Mouse (Mus musculus): ENCODE results near the gene Krt80. TPM values are rescaled to one million over a fixed set of nuclear protein-coding genes. Genes with fewer than 3 reads are reported as not detected.

Krt80 gene
- polyA plus RNA-seq, 1 experiment from 2014 or later, result 0.10 TPM

DNA sequence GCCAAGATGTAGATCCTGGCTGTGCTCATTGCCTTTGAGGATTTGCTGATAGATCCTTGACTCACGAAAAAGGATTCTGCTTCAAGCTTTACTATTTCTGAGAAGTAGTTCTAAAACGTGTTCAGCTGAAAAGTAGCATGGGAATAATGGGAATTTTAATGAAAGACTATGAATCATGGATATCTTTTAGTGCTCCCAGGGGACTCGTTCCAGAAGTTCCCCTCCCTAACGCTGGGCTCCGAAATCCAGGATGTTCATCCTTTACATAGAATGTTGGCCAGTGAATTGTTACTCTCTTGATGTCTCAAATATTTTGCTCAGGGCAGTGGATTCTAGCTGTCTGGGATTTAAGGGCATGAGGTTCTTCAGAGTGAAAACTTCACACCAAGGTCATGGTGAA, 22.3 kb upstream of the Krt80 start:
- no peak overlapping the region for H3K27ac ChIP-seq

DNA sequence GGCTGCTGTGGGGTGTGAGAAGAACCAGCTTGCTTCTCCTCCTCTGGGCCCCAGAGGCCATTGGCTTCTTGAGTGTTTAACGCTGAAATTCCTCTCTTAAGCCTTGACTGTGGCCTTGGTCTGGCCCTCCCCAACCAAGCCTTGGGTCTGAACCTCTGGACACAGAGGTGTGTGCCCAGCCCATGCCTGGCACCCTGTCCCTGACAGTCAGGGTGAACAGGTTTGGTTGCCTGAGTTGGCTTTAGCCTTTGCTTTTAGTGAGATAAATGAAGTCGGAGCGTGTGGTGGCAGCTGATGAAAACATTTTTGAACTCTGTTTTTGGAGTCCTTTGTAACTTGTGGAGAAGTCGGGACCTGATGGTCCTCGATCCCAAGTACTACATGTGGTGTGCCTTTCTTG, 20.2 kb upstream of the Krt80 start:
- 77% methylated on average over 5 of the region's 5 CpGs for WGBS (ENCODE audit: insufficient replicate concordance)

More for the DNA sequence above, 22.3 kb upstream of the Krt80 start:
- no peak overlapping the region for H3K9ac ChIP-seq
- no peaks in the 10 kb centered on the region for H3K9me3 ChIP-seq (replicated peaks)
- no peak for DNase-seq
- H3K4me2 ChIP-seq, result no peak overlapping the region
- no peak overlapping the region for H3K4me3 ChIP-seq (replicated peaks)
- H3K36me3 ChIP-seq, result no peaks in the 10 kb centered on the region
- H3K27me3 ChIP-seq, result no peaks in the 10 kb centered on the region
- 69% methylated on average over 5 of the region's 5 CpGs for WGBS (ENCODE audit: insufficient replicate concordance)
- no peak for ATAC-seq (ENCODE audit: low read depth)
- no peaks in the 10 kb centered on the region for H3K4me1 ChIP-seq (replicated peaks)

DNA sequence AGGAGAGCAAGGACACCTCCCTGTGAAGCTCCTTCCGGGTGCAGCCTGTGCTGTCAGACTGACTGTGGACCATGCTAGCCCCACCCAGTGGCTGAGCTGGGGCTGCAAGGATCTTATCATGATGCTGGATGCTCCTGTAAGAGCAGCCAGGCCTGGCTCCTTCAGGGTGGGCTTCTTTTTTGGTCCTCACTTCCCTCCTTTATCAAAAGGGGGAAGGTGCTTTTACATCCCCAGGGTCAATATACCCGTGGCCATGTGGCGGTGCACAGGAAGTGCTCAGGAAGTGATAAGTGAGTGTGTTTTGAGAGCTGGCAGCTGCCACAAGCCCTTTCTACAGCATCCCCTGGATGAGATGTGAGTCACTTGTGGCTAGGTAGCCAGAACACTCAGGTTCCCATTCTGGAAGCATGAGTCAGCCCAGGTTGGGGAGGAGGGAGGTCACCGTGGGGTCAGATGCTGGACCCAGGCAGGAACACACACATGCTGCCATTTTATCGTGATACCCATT, 18.1 kb upstream of the Krt80 start:
- H3K4me2 ChIP-seq, result no peak overlapping the region
- ATAC-seq (ENCODE audit: low read depth), result no peak
- DNase-seq, result no peak
- H3K36me3 ChIP-seq, result no peaks in the 10 kb centered on the region
- H3K9ac ChIP-seq, result no peak overlapping the region
- 15% methylated on average over 5 of the region's 5 CpGs for WGBS (ENCODE audit: insufficient replicate concordance)
- no peaks in the 10 kb centered on the region for H3K27me3 ChIP-seq
- no peaks in the 10 kb centered on the region for H3K4me1 ChIP-seq (replicated peaks)
- no peak overlapping the region for H3K27ac ChIP-seq
- H3K4me3 ChIP-seq (replicated peaks), result no peak overlapping the region
- H3K9me3 ChIP-seq (replicated peaks), result no peaks in the 10 kb centered on the region

More for the DNA sequence above, 20.2 kb upstream of the Krt80 start:
- DNase-seq (no peak), ATAC-seq (ENCODE audit: low read depth) (no peak)
- Histone ChIP-seq H3K27me3 (no peaks in the 10 kb centered on the region), H3K36me3 (no peaks in the 10 kb centered on the region), H3K4me3 (replicated peaks) (no peak overlapping the region), H3K4me2 (no peak overlapping the region), H3K27ac (no peak overlapping the region), H3K9ac (no peak overlapping the region), H3K4me1 (replicated peaks) (no peaks in the 10 kb centered on the region), H3K9me3 (replicated peaks) (no peaks in the 10 kb centered on the region)

DNA sequence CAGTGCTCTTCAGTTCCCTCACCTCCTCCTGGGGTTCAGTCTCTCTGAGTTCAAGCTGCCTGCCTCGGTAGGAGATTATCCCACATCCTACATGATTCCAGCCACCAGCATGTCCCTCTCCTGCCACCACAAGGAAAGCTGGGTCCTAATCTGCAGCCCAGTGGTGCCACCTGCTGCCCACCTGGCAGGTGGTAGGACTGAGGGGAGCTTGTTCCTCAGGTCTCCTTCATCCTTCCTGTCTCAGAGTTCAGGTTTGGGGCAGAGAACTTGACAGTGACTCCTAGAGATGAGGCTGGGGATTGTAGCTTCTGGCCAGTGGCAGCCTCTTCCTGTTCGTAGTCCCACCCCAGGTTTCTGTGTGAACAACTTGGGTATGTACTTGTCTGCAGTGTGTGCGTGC, 17.2 kb upstream of the Krt80 start:
- ATAC-seq (ENCODE audit: low read depth) (no peak), DNase-seq (no peak)
- H3K36me3 ChIP-seq, result no peaks in the 10 kb centered on the region
- H3K27me3 ChIP-seq, result no peaks in the 10 kb centered on the region
- H3K9ac ChIP-seq, result no peak overlapping the region
- H3K4me2 ChIP-seq, result no peak overlapping the region
- no peak overlapping the region for H3K27ac ChIP-seq
- 42% methylated on average over 3 of the region's 3 CpGs for WGBS (ENCODE audit: insufficient replicate concordance)
- H3K4me1 ChIP-seq (replicated peaks), result no peaks in the 10 kb centered on the region
- no peak overlapping the region for H3K4me3 ChIP-seq (replicated peaks)
- no peaks in the 10 kb centered on the region for H3K9me3 ChIP-seq (replicated peaks)

DNA sequence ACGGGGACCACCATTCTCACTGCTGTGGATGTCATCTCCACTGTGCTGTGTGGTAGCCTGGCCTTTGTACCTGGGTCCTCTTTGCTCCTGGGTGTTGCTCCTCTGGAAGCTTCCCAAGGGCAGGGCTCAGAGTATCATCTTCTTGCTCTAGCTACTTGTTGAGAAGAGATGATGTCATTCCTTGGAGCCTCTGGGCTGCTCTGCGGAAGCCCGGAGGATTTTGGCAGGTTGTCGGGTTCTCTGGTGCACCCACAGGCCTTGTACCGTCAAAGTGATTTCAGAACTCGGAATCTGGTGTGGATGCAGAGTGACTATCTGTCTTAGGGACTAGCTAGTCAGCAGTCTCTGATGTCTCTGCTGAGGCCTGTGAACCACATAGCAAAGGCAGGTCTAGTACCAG, 15.1 kb upstream of the Krt80 start:
- WGBS (ENCODE audit: insufficient replicate concordance), result 76% methylated on average over 6 of the region's 6 CpGs
- DNase-seq, result no peak
- Histone ChIP-seq H3K9me3 (replicated peaks) (no peaks in the 10 kb centered on the region), H3K9ac (no peak overlapping the region), H3K27ac (no peak overlapping the region), H3K4me1 (replicated peaks) (no peaks in the 10 kb centered on the region), H3K4me2 (no peak overlapping the region), H3K36me3 (no peaks in the 10 kb centered on the region), H3K27me3 (no peaks in the 10 kb centered on the region), H3K4me3 (replicated peaks) (no peak overlapping the region)
- no peak for ATAC-seq (ENCODE audit: low read depth)

DNA sequence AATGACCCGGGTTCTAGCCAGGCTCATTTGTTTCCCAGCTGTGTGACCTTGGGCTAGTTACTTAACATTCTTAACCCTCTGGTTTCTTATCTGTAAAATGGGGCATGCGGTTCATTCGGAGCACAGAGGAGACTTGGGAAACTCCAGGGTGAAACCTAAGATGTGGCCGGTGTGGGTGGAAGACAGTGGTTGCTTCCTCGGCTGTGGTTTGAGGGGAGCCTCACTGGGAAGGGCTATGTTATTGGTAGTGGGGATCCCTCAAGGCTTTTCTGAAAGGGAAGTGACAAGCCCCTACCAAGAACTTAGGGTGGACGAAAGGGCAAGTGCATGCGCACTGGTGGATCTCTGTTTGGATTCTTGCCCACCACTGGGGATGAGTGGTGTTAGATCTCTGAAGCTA, 14.6 kb upstream of the Krt80 start:
- Histone ChIP-seq H3K4me1 (replicated peaks) (no peaks in the 10 kb centered on the region), H3K4me3 (replicated peaks) (no peak overlapping the region), H3K9me3 (replicated peaks) (no peaks in the 10 kb centered on the region), H3K4me2 (no peak overlapping the region), H3K36me3 (no peaks in the 10 kb centered on the region), H3K9ac (no peak overlapping the region), H3K27me3 (no peaks in the 10 kb centered on the region), H3K27ac (no peak overlapping the region)
- DNase-seq, result no peak
- ATAC-seq (ENCODE audit: low read depth), result no peak
- WGBS (ENCODE audit: insufficient replicate concordance), result 40% methylated on average over 7 of the region's 7 CpGs

DNA sequence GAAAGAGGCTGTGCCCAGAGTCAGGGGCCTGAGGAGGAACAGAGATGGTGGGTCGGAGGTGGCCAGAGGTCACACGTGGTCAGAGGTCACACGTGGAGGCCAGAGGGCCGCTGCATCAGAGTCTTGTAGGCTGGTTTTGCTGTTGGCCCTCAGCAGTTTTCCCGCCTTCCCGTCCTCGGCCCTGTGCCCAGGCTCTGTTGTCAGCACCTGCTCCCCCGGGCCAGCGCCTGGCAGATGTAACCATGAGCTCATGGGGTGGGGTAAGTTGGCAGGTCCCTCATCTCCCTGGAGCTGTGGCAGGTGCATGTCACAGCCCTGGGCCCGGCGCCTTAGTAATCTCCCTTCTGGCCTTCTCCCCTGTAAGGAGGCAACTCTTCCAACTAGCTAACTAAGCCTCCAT, 12.8 kb upstream of the Krt80 start:
- DNase-seq, result no peak
- Histone ChIP-seq H3K4me2 (no peak overlapping the region), H3K27ac (no peak overlapping the region), H3K27me3 (no peaks in the 10 kb centered on the region), H3K9ac (no peak overlapping the region), H3K4me3 (replicated peaks) (no peak overlapping the region), H3K4me1 (replicated peaks) (no peaks in the 10 kb centered on the region), H3K9me3 (replicated peaks) (no peaks in the 10 kb centered on the region), H3K36me3 (no peaks in the 10 kb centered on the region)
- 68% methylated on average over 11 of the region's 11 CpGs for WGBS (ENCODE audit: insufficient replicate concordance)
- no peak for ATAC-seq (ENCODE audit: low read depth)

DNA sequence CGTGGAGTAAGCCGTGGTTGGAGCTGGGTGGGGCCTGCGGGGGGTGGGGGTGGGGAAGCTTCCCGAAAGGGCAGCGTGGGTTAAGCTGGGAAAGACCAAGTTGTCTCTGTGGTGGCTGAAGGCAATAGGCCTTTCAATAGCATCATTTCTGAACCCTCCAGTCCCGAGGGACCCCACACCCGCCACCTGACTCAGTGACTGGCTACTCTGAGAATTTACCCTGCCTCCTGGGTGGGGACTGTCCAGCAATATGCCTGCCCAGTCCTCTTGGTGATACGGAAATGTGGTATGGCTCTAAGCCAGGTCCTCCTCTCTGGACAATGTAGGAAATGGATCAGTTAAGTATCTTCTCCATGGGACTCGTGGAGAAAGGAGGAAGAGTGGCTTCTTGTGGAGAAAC, 11.8 kb upstream of the Krt80 start:
- H3K27ac ChIP-seq, result no peak overlapping the region
- no peak for ATAC-seq (ENCODE audit: low read depth)
- H3K4me2 ChIP-seq, result no peak overlapping the region
- H3K4me1 ChIP-seq (replicated peaks), result peaks cover 6% of the 10 kb centered on the region; the same call in 1 of the 2 replicates
- no peak overlapping the region for H3K9ac ChIP-seq
- no peaks in the 10 kb centered on the region for H3K36me3 ChIP-seq
- no peaks in the 10 kb centered on the region for H3K27me3 ChIP-seq
- no peaks in the 10 kb centered on the region for H3K9me3 ChIP-seq (replicated peaks)
- WGBS (ENCODE audit: insufficient replicate concordance), result 35% methylated on average over 9 of the region's 9 CpGs
- no peak overlapping the region for H3K4me3 ChIP-seq (replicated peaks)
- DNase-seq, result no peak

DNA sequence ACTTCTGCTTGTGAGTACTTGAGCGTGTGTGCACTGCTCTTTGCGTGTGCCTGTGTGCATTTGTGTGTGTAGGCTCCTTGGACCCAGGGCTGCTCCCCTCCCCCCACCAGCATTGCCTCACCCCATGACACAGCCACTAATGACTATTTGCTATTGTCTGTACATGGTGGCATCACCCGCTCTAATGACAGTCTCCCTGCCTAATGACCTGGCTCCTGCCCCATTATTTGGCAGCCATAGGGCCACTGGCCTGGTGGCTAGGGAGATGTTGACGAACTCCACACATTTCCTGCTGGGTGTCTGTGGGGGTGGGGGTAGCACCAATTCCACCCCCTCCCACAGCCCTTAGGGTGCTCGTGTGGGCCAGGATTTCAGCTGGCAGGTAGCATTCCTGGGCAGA, 8.7 kb upstream of the Krt80 start:
- no peaks in the 10 kb centered on the region for H3K36me3 ChIP-seq
- H3K4me3 ChIP-seq (replicated peaks), result no peak overlapping the region
- no peak overlapping the region for H3K4me2 ChIP-seq
- peaks cover 21% of the 10 kb centered on the region; the same call in 1 of the 2 replicates for H3K4me1 ChIP-seq (replicated peaks)
- DNase-seq (no peak), ATAC-seq (ENCODE audit: low read depth) (no peak)
- no peaks in the 10 kb centered on the region for H3K27me3 ChIP-seq
- 63% methylated on average over 5 of the region's 5 CpGs for WGBS (ENCODE audit: insufficient replicate concordance)
- no peak overlapping the region for H3K27ac ChIP-seq
- no peaks in the 10 kb centered on the region for H3K9me3 ChIP-seq (replicated peaks)
- no peak overlapping the region for H3K9ac ChIP-seq

DNA sequence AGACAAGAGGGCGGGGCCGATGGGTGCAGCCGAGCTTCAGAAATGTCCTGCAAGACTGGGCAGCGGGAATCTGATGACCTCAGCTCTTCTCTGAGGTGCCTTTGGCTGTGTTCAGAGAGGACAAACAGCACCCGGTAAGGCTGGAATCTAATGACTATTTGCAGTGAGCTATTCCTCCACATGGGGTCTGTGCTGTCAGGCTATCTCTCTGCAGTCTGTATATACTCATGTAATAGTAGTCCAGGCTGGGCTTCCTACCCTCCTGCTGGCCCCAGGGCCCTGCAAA, 6.8 kb upstream of the Krt80 start:
- no peak for DNase-seq
- Histone ChIP-seq H3K9ac (no peak overlapping the region), H3K4me3 (replicated peaks) (no peak overlapping the region), H3K27me3 (no peaks in the 10 kb centered on the region), H3K27ac (no peak overlapping the region), H3K4me1 (replicated peaks) (peaks cover 21% of the 10 kb centered on the region), H3K36me3 (no peaks in the 10 kb centered on the region), H3K9me3 (replicated peaks) (no peaks in the 10 kb centered on the region), H3K4me2 (no peak overlapping the region)
- no peak for ATAC-seq (ENCODE audit: low read depth)
- 32% methylated on average over 5 of the region's 5 CpGs for WGBS (ENCODE audit: insufficient replicate concordance)

DNA sequence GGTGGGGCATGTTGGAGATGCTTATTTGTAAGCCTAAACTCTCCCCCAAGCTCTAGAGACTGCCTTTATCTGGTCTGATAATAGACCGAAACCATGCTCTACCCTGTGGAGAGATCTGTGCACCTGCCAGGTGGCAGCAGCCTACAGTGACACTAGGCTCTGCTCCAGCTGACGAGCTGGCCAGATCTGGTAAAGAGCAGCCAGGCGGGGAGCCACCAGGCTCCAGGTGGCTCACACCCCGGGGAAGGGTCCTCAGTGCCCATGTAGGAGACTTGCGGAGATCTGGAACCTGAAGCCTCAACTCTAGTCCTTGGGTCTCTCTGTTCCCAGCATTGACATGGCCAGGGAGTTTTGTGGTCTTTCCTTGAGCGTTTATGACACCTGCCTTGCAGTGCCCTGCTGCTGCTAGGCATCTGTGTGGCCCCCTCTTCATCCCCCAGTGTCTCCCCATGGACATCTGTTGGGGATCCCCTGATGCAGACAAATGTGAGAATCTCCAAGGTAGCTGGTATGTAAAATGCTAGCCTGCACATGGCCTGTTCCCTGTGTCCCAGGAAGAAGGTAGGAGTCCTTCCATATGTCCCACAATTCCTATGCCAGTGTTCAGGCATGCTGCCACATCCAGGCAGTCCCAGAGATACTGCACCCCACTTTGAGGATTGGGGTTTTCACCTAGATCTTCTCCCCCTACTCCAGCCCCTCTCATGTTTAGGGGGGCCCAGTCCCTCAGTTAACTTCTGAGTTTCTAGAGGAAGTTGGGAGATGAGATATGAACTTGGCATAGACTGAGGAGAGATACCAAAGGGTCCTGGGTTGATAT, 6.2 kb upstream of the Krt80 start:
- no peak overlapping the region for H3K4me2 ChIP-seq
- 44% methylated on average over 6 of the region's 6 CpGs for WGBS (ENCODE audit: insufficient replicate concordance)
- no peak for DNase-seq
- H3K36me3 ChIP-seq, result no peaks in the 10 kb centered on the region
- H3K27ac ChIP-seq, result no peak overlapping the region
- H3K9ac ChIP-seq, result no peak overlapping the region
- no peaks in the 10 kb centered on the region for H3K9me3 ChIP-seq (replicated peaks)
- ATAC-seq (ENCODE audit: low read depth), result no peak
- H3K4me1 ChIP-seq (replicated peaks), result peaks cover 21% of the 10 kb centered on the region
- H3K4me3 ChIP-seq (replicated peaks), result no peak overlapping the region
- no peaks in the 10 kb centered on the region for H3K27me3 ChIP-seq

DNA sequence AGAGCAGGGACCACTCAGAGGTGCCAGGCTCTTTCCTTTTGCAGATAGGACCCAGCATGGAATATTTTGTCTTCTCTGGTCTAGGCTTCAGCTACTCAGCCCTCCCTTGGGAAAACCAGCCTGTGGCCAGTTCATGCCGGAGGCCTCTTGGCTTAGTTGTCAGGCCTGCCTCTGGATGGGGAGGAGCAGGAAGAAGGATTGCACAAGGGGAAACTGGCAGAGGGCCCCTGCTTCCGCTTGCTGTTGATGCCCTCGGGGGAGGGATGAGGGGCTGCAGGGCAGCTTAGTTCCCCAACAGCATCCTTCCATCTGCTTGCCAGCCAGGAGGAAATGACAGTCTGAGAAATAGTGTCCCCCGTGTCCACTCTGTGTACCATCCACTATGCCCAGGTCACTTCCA, 4.9 kb upstream of the Krt80 start:
- no peak for ATAC-seq (ENCODE audit: low read depth)
- H3K9ac ChIP-seq, result no peak overlapping the region
- 13% methylated on average over 4 of the region's 4 CpGs for WGBS (ENCODE audit: insufficient replicate concordance)
- H3K4me3 ChIP-seq (replicated peaks), result no peak overlapping the region
- no peak overlapping the region for H3K4me2 ChIP-seq
- peaks cover 21% of the 10 kb centered on the region for H3K4me1 ChIP-seq (replicated peaks)
- 0 out of 2 replicates have a peak overlapping the region, but pooled peaks have one; percentile 6 for H3K27ac ChIP-seq
- no peaks in the 10 kb centered on the region for H3K27me3 ChIP-seq
- no peaks in the 10 kb centered on the region for H3K36me3 ChIP-seq
- peak; percentile 13 for DNase-seq
- H3K9me3 ChIP-seq (replicated peaks), result no peaks in the 10 kb centered on the region
